Mouse (Mus musculus) forelimb bud, embryonic 11.5 days (tissue): Measurements from ENCODE around the gene Ino80.
A peak's percentile ranks its signal among the peaks of the same experiment; 100 is the strongest.
"Not testable (repeated sequence)": the region's sequence is repeated elsewhere in the genome, so short reads cannot be mapped to it uniquely, and the experiment has no call there.

Experiments used
- DNase-seq: peaks from one replicate; pipeline ENCODE4 v3.0.0-alpha.2; 2012; ENCODE audit warnings: low read depth, low spot score

Ino80 gene

DNA sequence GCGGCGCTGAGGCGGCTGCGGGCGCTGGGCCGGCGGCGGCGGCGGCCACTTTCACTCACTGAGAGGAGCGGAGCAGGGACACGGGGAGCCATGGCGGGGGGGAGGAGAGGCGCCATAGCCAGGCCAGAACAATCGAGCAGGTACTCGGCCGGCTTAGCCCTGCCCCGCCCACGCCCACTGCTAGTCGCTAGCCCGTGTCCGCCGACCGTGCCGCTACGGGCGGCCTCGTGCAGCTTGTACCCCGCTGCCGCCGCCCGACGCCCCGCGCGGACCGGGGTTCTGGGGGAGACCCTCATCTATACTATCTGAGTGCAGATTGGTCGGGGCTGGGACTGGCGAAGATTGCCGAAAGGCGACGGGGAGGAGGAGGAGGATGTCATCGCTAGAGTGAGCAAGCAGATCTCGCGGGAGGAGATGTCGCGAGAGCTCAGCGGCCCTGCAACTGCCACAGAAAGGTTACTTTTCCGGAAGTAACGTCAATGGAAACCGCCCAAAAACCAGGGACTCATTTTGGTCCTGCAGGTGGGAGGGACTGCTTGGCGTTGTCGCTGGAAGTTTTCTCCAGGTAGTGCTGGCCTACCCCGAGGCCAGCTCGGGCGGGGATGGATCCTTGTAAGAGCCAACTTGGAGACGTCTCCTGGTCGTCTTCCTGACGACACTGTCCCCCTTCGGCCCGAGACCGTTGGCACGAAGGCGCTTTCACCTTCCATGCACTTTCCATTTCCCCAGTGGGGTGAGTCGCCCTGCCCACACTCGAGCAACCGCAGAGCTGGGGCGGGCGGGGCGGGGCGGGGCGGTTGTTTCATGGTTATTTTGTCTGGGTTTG lies at the start of gene Ino80:
TSS of gene Ino80 (minus strand) at position 117 of the 826 bp plus-strand sequence.
- peak; percentile 100 for DNase-seq

DNA sequence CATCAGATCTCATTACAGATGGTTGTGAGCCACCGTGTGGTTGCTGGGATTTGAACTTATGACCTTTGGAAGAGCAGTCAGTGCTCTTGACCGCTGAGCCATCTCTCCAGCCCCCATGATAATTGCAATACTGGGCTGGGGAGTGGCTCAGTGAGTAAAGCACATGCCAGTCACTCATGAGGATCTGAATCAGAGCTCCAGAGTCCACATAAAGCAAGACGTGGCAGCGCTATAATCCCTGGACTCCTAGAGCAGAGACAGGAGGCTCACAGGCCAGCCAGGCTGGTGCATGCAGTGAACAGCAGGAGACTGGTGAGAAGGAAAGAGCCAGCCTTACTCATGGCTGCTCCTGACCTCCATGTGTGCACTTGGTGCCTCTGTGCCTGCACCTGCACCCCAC lies 47.9 kb upstream of the Ino80 start:
- no peak for DNase-seq

- DNase-seq: no peak
Observed at GRCm38 (mm10) chr2:119523836-119524235, 46.3 kb upstream of the Ino80 start.

DNA sequence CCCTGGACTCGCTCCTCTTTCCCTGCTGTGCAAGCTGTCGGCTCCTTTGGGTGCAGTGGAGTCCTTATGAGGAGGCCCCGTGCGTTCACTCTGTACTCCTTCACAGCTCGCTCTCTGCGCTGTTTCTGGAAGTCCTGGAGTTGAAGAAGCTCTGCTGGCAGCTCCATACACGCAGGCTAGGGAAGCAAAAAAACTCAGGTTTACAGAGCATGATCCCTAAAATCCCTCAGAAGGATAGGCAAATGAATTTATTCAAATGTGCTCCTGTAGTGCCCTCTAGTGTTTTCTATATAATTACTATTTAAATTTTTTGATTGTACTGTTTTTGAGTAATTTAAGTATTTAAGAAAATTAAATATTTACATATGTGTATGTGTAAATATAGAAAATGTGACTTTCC lies 43.1 kb upstream of the Ino80 start:
- no peak for DNase-seq

- DNase-seq: no peak
Observed at GRCm38 (mm10) chr2:119516811-119517210, 39.3 kb upstream of the Ino80 start.

GRCm38 (mm10) chr2:119514026-119514522 lies 36.6 kb upstream of the Ino80 start:
- DNase-seq: no peak

DNA sequence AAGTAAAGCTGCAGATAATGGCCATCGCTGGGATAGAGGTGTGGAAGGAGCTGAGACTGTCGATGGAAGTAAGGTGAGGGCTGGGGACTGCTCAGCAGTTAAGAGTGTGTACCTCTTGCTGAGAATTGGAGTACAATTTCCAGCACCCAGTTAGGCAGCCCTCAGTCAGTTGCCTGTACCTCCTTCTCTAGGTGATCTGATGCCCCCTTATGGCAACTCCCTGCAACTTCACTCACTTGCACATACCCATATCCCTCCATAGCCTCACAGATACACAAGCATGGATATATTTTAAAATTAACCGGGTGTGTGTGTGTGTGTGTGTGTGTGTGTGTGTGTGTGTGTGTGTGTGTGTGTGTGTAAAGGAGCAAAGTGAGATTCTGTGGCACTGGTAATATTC lies 34.8 kb upstream of the Ino80 start:
- no peak for DNase-seq

- DNase-seq: no peak
Observed at GRCm38 (mm10) chr2:119510856-119511255, 33.4 kb upstream of the Ino80 start.

DNA sequence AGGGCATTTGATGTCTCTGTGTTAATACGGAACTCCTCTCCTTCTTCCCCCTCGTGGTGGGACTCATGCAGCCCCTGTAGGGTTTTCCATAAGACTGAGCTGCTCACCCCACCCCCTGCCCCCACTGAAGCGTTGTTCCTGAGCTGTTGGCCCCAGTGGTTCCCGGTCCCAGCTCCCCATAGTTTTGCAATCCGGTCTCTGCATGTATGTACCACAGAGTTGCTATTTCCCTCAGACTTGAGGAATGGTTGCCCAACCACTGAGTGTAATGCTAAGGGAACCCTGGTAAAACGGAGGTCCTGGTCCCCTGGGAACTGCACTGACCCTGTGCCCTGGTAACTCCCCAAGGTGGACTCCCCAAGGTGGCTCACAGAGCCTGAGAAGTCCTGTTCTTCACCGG lies 31.0 kb upstream of the Ino80 start:
- DNase-seq: not testable (repeated sequence)

DNA sequence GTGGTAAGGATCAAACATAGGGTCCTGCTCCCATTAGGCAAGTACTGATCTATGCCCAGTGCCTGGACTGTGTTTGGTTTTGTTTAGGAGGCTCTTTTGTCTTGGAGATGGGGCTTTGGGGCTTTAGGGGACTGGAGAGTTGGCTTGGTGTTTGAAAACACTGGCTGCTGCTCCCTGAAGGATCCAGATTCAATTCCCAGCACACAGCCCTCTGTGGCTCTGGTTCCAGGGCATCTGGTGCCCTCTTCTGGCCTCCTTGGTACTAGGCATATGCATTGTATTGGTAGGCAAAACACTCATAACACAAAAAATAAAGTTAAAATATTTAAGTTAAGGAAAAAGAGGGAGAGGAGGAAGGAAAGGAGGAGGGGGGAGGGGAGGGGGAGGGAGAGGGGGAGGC lies 29.6 kb upstream of the Ino80 start:
- DNase-seq: no peak

DNA sequence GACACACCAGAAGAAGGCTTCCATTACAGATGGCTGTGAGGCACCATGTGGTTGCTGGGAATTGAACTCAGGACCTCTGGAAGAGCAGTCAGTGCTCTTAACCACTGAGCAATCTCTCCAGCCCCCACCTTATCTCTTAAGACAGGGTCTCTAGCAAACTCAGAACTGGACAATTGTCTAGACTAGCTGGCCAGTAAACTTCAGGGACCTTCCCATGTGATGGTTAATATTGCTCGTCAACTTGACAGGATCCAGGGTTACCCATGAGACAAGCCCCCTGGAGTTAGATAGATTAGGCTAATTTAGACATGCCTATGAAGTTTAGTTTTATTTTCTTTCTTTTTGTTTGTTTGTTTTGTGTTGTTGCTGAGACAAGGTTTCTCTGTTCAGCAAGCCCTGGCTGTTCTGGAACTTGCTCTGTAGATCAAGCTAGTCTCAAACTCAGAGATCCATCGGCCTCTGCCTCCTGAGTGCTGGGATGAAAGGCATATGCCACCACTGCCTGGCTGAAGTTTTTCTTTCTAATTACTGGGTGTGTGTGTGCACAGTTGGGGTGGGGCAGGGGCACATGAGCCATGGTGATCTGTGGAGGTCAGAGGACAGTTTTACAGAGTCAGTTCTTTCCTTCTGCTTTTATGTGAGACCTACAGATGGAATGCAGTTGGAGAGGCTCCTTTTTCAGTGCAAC lies 23.6 kb upstream of the Ino80 start:
- DNase-seq: no peak

- DNase-seq: no peak
Observed at GRCm38 (mm10) chr2:119498859-119499258, 21.4 kb upstream of the Ino80 start.

- no peak for DNase-seq
Observed at GRCm38 (mm10) chr2:119496082-119496481, 18.6 kb upstream of the Ino80 start.

GRCm38 (mm10) chr2:119491953-119492352 lies 14.5 kb upstream of the Ino80 start:
- DNase-seq: no peak

DNA sequence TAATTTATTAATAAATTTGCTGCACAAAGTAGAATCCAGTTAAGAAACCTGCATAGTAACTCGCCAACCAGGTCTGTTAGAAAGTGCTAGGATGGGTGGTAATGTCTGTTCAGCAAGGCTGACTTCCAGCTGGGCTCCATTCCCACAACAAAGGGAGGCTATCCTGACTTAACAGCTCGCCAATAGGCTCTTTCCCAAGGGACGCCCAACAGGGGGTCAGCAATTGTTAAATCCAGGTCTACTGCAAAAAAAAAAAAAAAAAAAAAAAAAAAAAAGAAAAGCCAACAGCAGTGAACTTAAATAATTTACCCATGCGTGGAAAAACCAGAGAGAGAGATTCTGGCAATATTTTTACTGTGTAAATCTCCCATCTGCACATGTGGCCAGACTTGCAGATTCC lies 9.0 kb upstream of the Ino80 start:
- no peak for DNase-seq

GRCm38 (mm10) chr2:119482307-119482706 lies 4.8 kb upstream of the Ino80 start:
- no peak for DNase-seq

DNA sequence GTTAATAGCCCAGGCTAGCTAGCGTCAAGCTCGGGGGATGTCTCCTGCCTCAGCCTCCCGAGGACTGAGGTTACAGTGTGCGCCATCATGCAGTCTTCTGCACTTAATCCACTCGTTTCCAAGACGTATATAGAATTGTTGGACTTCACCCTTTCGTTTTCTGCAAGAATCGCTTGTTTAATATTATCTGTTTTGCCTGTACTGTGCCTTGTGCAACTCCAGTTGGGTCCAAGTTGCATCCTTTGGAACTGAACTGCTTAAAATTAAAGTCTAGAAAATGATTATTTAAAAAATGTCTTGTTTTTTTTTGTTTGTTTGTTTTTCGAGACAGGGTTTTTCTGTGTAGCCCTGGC lies 886 bp upstream of the Ino80 start:
- DNase-seq: no peak

GRCm38 (mm10) chr2:119476621-119477391 lies 681 bp downstream of the Ino80 start:
- peak; percentile 60 for DNase-seq

DNA sequence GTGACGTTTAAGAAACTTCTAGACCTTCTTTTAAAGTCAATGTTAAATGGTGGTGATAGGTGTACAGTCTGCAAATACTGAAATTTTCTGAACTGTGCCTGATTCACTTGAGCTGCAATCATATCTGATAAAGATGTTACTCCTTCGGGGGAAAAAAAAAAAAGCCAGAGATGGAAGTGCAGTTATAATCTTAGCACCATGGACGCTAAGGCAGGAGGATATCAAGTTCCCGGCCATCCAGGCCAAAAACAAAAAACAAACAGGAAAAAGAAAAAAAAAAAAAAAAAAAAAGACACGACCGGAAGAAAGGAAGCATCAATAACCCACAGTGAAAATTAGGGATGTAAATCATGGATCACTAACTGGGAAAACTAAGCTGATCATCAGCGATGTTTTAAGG lies 1.3 kb downstream of the Ino80 start:
- no peak for DNase-seq

DNA sequence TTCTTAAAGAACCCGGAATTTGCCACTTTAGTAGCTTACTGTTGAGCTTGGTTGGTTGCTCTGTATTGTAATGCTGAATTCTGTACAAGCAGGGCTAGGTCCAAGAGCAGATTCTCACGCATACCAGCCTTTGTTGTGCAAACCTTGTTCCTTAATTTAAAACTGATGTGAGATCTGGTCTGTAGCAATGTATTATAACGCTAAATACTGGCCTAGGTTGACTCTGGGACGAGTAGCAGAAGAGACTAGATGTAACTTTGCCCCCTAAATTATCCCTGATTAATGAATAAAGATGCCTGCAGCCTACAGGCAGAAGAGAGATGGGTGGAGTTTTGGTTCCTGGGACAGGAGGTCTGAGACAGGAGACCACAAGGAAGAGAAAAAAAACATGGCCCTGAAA lies 13.5 kb downstream of the Ino80 start:
- DNase-seq: no peak

DNA sequence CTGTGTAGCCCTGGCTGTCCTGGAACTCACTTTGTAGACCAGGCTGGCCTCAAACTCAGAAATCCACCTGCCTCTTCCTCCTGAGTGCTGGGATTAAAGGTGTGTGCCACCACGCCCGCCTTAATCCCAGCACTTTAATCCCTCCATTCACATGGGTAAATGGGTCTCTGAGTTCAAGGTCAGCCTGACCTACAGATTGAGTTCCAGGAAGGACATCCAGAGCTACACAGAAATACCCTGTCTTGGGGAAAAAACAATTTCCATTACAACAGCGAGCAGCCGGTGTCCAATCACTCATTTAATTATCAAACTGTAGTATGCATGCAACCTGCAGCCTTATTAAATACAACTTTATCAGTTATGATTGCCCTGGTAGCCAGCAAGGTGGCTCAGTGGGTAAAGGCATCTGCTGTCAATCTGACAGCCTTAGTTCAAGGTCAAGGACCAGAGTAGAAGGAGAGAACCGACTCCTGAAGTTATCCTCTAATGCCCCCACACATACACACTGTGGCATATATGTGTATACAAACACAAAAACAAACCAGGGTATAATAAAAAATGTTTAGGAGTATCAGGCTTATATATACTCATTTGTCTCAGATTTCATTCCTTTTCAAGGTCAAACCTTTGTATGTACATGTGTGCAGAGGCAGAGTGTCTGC lies 14.2 kb downstream of the Ino80 start:
- DNase-seq: no peak

GRCm38 (mm10) chr2:119461028-119461427 lies 16.5 kb downstream of the Ino80 start:
- DNase-seq: no peak
